Mouse (Mus musculus) bone marrow, adult 2 months (tissue): ENCODE measurements around the gene Pdzph1. TPM values are rescaled to one million over a fixed set of nuclear protein-coding genes. Genes with fewer than 3 reads are reported as not detected.

ENCODE experiments used
- H3K27ac ChIP-seq: fragments of 200-500 bp; 2 replicates; pipeline ENCODE4 v1.5.1; 2012; ENCODE audit warnings: low read depth, mild to moderate bottlenecking, control low read depth, inconsistent platforms, low read length; ENCODE audit not compliant: control insufficient read depth, poor library complexity, insufficient read depth
- H3K4me1 ChIP-seq: fragments of 200-500 bp; 2 replicates; pipeline ENCODE4 v1.6.1; 2011; ENCODE audit warnings: low read length; ENCODE audit not compliant: control insufficient read depth, insufficient read depth
- H3K4me3 ChIP-seq: fragments of 200-500 bp; replicated peaks from 2 replicates; pipeline ENCODE3; 2011; ENCODE audit warnings: mild to moderate bottlenecking, low read depth, low read length, control low read depth; ENCODE audit not compliant: control insufficient read depth
- CTCF ChIP-seq: fragments of 200-500 bp; IDR thresholded peaks from 2 replicates; pipeline ENCODE4 v1.5.1; 2011; ENCODE audit warnings: low read length, control low read depth; ENCODE audit not compliant: control insufficient read depth, insufficient read depth
- POLR2A ChIP-seq: fragments of 200-500 bp; IDR thresholded peaks from 2 replicates; pipeline ENCODE4 v1.6.1; 2011; ENCODE audit warnings: low read depth, mild to moderate bottlenecking, control low read depth, low read length, borderline replicate concordance; ENCODE audit not compliant: control insufficient read depth
- polyA plus RNA-seq: library from polyadenylated mRNA; stranded (reverse); fragments of >200 nt; gene quantifications from 2 replicates; pipeline ENCODE4 v1.2.4, GENCODE M21; 2011; ENCODE audit warnings: low replicate concordance; ENCODE audit not compliant: missing spikeins, insufficient read depth, insufficient read length

Gene Pdzph1
- polyA plus RNA-seq, 1 experiment = not detected

DNA sequence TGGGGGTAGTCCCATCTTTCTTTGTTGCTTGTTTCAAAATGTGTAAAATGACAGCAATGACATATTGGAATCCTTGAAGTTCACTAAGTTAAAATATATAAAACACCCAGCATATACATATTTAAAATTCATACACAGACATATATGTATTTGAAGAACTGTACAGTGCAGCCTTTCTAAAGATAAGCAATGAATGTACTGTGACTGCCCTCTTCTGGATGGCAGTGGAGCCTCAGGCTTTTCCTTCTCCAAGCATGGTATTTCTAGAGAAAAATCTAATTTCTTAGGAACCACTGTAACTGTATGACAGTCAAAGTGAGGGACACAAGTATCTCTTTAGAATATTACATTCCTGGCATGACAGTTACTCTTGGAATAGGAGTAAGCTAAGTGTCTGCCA is 120.4 kb downstream of the Pdzph1 start:
- Histone ChIP-seq H3K4me1 (no peaks in the 10 kb centered on the region), H3K4me3 (no peak overlapping the region), H3K27ac (no peak overlapping the region)
- TF ChIP-seq POLR2A (no peak), CTCF (no peak)

Other genes with a start within 250 kb of the Pdzph1 start
- gene Nudt12, start 22.0 kb upstream of the Pdzph1 start, polyA plus RNA-seq = 1.1 and 2.5 TPM in 2 replicates